Mouse (Mus musculus) MN1 (cell line): ENCODE results near the gene Nrd1.

Experiments
- DNase-seq: peaks from one replicate; pipeline ENCODE4 v3.0.0-alpha.2; 2016; ENCODE audit warnings: low spot score

Gene Nrd1

DNA sequence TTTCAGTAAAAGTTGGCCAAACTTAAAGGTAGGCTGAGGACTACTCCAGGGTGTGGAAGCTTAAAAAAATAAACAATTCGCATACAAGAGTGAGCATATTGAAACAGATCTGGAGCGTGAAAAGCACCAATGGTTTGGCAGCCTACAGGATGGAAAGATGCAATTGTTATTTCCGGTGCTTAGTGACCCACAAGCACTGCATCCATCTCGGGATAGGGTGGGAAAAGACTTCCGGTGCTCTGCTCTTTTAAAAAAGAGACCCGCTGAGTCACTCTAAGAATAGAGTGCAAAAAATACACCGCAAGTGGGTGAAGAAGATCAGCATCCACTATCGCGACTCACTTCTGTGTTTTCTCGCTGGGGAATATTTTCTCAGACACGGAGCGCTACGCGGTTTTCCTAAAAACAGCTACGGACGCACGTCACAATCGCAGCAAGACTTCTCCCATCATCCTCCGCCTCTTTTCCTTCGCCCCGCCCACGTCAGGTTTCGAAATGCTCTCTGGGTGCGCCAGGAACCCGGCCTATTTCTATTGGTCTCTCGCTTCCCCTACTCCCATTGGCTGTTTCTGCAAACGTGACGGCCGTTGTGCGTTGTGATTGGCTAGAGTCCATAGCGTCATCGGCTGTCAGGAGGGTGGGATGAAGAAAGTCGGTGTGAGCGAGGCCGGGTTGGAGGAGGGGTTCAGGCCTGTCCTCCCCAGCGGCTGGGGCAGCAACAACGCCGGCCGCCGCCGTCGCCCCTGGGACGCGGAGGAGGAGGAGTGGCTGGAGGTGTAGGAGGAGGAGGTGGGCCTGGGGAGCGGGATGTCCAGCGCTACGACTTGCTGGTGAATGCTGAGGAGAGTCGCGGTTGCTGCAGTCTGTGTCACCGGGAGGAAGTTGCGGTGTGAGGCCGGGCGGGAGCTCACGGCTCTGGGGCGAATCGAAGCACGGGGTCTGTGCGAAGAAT is at the start of gene Nrd1:
Nrd1 (plus strand) TSS at position 657 of the 952 bp plus-strand sequence.
- DNase-seq, result peak; percentile 96

DNA sequence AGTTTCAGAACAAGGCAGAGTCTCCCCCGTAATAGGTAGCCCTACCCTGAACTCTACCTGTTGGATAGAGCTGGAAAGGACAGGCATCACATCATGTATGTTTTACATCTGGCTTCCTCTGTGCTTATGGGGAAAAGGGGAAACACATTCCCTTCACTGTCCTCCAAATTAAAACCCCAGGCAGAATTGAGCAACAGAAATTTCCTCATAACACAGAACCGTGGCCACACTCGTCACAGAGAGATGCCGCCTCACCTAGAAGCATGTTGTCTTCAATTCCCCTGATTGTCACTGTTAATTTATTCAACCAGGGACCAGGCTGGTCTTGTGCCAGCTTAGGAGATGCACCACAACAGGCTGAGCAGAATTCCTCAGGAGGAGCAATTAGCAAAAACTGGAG is 48.8 kb upstream of the Nrd1 start:
- no peak for DNase-seq

DNA sequence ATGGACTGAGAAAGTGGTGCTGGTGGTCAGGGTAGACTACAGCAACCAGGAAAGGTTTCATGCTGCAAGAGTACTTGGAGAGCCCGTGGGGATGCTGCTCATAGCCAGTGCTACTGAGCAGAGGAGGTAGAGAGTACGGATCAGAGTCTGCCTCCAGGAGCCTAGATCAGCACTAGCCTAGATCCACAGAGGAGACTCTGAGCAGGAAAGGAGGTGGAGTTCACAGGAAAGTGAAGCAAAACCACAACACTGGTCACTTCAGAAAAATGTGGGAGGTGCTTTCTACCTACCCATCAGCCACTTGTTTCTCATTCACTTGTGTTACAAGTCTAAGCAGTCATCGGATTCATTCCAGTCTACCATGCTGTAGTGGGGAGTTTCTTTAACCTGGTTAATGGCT is 40.8 kb upstream of the Nrd1 start:
- no peak for DNase-seq

DNA sequence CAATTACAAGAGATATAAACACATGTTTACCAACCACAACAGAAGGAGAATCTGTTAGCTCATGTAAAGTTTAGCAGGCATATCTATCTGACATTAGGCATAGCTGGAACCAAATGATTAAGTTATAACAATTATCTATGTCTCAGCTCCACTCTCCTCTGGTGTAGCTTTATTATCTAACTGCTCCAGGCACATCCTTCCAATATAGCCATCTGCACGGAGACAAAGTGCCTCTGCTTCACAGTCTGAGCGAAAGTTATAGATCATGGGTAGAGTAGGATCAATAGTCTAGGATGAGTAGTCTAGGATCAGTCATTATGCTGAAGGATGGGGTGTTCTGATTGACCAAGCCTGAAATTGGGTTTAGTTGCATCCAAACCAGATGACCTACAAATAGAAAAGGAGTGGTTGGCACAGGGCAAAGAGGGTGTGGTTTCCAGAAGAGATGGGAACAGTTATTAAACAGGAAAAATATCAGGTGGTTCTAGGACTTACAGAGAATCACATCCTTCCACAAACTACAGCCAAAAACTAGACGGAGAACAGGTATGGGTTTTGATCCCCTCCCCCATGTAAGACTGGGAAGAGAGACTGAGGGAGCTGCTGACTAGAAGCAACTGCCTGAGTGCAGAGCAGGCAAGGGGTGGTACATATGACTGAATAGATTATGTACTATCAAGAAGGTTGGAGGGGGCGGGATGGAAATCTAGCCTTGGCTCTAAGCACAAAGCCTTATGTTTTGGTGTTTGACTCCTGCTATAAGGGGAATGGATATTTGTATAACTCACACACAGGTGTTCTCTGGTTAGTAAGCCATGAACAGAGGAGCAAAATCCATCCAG is 39.6 kb upstream of the Nrd1 start:
- no peak for DNase-seq

DNA sequence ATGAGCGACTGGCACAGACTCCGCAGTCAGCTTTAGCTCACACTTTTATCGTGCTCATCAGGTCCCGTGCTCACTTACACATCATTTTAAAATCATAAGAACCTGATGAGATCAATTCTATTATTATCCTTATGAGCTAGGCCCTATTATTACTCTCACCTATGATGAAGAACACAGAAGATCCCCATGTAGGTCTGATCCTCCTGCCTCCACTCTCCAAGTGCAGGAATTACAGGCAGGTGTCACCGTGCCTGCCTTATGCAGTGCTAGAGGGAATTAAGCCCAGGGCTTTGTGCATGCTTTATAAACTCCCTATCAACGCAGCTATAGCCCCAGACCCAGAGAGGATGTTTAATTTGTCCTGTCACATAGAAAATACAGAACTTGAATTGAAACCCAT is 37.4 kb upstream of the Nrd1 start:
- DNase-seq, result no peak

DNA sequence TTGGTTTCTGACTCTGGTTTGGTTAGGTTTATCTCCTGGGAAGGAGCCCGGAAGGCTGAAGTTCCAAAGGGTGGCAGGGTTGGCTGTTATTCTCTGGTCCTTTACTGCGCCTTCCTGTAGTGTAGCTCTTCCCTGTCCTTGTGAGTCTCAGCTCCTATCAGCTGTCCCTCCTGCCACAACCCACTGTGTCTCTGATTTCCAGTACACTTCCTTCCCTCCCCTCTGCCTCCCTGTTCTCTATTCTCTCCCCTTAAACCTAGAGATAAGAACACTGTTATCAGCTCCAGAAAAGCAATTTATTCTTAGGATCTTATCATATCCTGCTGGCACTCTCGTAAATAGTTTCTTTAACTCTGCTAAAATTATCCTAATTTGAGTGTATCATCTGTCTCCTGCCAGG is 30.9 kb upstream of the Nrd1 start:
- no peak for DNase-seq

DNA sequence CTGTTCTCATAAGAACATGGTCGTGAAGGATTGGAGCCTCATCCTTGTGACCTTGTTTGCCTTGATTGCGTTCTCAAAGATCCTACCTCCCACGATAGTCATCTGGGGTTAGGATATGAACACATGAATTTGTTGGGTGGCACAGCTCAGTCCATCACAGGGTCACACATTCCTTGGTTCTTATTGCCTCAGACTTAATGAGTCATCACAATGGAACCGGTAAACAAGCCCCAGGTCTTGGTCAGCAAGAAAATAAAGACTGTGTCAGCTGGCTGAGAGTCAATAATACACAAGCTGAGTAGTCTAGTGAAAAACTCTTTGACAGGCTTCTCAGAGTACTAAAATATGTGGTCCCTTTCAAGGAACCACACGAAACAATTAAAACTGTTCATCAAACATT is 29.4 kb upstream of the Nrd1 start:
- no peak for DNase-seq

DNA sequence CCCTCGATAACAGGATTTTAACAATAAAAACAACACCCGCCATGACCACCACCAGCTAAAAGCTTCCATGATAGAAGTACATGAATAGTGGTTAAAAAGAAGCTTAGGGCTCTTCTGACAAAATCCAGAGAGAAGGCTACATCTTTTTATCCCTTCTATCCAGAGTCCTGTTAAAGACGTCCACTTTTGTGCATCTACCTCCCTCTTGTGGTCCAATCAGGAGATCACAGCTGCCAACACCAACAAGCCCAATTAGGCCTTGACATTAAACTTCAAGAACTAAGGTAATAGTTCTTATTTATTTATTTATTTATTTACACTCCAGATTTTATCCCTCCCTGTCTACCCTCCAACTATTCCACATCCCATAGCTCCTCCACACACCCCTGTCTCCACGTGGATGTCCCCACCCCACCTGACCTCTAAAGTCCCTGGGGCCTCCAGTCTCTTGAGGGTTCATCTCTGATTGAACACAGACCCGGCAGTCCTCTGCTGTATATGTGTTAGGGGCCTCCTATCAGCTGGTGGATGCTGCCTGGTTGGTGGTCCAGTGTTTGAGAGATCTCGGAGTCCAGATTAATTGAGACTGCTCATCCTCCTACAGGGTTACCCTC is 23.9 kb upstream of the Nrd1 start:
- DNase-seq, result peak; percentile 61

DNA sequence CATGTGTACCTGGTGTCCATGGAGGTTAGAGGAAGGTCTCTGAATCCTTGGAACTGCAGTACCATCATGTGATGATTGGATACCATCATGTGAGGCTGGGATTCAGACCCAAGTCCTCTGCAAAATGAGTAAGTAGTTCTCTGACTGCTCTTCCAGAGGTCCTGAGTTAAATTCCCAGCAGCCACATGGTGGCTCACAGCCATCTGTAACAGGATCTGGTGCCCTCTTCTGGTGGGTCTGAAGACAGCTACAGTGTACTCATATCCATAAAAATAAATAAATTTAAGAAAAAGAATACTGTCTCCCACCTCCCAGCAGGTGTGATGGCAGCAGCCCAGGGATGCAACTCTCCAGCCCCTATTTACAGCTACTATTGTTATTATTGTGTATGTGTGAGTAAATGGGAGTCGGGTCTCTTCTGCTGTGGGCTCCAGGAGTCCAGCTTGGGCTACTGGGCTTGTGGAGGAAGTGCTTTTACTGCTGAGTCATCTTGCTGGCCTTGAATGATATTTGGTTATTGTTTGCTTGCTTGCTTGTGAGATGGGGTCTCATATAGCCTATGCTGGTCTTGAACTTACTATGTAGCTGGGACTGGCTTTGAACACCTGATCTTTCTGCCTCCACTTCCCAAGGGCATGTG is 13.5 kb upstream of the Nrd1 start:
- no peak for DNase-seq

DNA sequence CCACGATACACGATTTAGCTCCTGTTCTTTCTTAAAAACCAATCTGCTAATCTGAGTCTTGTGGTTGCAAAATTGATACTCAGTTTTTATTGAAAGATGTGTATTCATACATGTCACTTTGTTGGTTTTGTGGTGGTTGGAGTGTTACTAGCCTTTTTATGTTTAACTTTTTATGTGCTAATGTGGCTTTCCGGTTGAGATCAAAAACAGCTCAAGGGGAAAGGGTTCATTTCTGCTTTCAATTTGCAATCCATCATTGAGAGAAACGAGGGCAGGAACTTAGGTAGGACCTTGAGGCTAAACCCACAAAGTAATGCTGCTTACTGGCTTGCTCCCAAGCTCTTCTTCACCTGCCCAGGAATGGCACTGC is 13.0 kb upstream of the Nrd1 start:
- no peak for DNase-seq

DNA sequence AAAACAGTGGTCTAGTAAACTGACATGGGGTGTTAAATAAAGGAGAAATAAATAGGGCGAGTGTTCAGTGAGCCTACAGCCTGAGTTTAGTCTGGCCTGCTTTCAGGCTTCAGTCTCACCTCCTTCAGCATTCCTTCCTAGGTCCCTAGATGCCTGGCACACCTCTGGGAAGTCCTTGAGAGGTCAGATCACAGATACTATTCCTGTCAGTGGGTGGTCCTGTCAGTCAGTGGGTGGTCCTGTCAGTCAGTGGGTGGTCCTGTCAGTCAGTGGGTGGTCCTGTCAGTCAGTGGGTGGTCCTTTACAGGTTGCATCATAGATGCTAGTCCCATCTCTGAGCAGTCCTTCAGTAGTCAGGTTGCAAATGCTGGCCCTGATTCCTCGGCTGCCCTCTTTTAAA is 11.0 kb upstream of the Nrd1 start:
- no peak for DNase-seq

DNA sequence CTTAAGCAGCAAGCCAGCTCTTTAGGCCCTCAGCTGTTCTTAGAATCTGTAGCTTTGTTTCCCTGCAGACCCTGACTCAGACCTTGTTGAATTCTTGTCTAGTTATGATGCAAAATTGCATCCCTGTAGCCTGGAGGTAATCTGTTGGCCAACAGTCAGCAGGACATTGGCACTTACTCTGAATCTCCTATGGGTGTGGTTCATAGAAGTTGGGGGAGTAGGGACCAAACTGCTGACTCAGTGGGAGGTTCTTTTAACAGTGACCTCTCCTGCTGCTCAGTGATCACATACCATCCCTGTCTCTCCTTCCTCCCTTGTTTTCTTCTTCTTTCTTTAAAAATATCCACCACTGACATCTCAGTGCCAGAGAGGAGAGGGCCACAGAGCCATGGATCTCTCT is 10.4 kb upstream of the Nrd1 start:
- DNase-seq, result no peak

DNA sequence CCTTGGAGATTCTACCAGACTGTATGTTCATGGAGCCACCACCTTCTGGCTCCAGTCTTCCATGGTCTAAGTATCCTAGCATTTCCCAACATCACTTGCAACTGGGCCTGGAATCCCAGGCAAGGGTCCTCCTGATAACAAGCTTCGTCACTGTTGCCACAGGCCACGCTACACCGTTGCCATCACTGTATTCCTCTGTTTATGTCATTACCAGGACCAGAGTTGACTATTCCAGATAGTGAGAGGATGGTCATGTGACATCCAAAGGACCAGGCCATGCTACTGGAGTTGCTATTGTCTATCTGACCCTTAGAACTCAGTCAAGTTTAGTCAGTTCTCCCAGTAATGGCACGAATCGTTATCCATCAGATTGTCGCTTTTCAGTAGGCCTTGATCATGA is 9.9 kb upstream of the Nrd1 start:
- DNase-seq, result no peak

DNA sequence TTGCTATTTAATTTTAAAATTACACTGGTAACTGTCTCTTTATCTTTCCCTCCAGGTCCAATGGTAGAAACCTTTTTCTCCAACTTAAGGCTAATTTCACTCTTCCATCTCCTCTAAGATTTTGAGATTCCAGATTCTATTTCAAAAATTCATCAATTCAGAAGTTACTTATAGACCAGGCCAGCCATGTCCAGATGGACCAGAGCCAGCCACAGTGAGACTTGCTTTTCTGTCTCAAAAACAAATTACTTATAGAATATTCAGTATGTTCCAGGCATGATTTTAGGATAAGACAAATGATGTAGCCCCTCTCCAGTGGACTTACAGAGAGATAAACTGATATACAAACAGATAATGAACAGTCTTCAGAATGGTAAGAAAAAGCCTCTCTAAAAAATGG is 8.6 kb upstream of the Nrd1 start:
- no peak for DNase-seq

DNA sequence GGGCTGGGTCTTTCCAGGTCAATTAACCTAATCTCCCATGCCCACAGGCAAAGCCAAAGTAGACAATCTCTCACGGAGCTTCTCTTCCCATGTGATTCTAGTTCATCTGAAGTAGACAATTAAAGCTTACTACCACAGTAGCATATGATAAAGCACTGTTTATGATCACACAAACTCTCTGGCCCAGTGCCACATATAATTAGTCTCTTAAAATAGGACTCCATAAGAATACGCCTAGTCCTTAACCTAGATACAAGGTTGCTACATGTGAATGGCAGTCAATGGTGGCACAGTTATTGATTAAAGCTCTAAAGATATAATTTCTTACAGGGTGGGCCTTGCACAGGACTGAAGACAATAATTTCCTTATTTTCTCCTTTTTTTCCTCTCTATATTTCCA is 7.5 kb upstream of the Nrd1 start:
- no peak for DNase-seq

DNA sequence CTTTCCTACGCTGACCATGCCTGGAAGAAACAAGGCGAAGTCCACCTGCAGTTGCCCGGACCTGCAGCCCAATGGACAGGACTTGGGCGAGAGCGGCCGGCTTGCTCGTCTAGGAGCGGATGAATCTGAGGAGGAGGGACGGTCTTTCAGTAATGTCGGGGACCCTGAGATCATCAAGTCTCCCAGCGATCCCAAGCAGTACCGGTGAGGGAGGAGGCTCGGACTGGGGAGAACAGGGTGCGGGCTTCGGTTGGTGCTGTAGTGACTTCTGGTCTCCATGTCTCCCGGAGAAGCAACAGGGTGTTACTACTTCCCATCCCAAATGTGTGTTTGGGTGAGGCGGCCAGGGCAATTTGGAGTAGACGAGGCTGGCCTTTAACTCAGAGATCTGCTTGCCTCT is 506 bp downstream of the Nrd1 start:
- no peak for DNase-seq

DNA sequence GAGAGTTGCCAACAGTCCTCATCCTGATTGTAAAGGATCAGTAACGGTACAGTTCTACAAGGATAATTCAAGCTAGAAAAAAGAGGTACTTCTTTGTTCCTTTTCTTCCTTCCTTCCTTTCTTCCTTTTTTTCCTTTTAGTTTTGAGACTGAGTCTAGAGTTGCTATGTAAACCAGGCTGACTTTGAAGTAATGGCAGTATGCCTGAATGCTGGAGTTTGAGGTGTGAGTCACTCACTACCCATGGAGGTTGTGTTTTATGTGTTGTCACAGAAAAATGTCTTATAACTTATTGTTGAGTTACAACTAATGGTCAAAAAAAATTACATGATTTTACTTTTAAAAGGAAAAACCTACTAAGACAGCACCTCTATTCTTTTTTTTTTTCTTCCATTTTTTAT is 7.6 kb downstream of the Nrd1 start:
- no peak for DNase-seq

DNA sequence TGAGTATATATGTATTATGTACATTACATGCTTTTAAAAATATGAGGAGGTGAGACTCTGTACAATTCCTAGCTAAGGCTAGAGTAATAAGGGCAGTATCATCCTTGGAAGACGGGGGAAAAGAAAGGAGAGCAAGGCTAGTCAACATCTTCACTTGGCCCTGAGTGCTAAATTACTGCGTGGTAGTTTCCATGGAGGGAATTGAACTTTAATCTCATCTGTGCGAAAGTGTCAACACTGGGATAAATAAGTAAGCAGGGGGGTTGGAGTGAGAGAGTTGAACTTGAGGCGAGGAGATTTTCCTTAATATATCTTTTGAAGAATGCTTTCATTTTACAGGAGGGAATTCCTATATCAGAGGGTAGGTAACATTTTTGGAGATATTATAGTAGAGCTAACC is 13.6 kb downstream of the Nrd1 start:
- DNase-seq, result no peak

DNA sequence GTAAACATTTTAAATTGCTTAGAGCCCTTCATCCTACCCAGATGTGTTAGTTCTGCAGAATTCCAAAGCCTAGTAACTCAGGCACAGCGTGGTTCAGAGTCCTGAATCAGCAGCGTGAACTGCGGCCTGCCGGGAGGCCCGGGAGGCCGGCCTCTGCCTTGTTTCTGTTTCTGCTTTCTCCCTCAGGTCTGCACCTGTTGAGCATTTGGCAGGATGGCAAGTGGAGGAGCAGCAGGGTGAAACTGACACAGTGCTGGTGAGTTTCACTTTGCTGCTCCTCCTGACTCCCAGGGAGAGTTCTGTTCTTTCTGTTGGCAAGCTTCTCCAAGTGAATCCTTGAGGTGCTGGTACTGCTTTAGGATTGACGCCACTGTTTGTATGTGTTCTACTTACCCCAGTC is 17.0 kb downstream of the Nrd1 start:
- no peak for DNase-seq

DNA sequence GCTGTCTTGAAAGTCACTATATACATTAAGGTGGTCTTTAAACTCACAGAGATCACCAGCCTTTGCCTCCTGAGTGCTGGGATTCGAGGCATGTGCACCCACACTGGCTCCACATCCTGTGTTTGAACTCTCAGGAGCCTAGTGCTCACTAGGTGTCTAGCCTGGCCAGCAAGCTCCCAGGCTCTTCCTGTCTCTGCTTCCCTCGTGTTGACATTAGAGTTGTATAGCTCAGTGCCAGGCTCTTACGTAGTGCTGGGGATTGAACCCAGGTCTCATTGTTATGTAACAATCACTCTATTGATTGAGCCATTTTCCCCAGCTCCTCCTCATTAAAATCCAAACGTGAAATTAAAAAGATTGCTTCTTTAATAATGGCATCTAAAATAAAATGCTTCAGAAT is 18.8 kb downstream of the Nrd1 start:
- no peak for DNase-seq

DNA sequence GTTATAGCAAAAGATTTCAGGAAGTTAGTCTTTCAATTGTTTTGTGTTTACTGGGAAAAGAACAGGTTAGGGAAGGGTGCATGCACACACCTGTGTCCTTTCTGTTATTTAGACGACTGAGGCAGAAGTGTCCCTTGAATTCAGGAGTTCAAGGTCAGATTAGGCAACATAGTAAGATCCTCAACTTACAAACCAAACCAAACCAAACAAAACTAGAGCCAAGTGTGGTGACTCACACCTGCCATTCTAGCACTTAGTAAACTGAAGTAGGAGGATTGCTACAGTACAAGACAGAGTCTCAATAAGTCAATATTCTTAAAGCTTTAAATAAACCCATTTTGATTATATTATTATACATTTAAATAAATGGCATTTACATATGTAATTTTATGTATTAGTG is 21.5 kb downstream of the Nrd1 start:
- no peak for DNase-seq

DNA sequence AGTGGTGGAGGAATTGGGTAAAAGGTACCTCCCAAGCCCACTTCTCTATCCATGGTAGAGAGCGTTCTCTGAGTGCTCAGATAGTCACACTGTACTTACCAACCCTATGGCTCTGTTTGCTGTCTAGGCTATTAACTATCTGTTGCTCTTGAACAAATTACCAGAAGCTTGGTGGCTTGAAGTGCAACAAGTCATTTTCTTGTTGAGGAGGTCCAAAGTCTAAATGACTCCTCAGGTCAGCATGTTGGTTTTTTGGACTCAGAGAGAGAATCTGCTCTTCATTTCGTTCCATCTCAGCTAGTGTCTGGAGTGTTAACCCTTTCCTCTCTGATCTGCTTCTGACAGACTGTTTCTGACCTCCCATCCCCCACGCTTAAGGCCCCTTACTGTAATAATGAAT is 24.6 kb downstream of the Nrd1 start:
- no peak for DNase-seq
